Mouse (Mus musculus): ENCODE results near the gene Ociad1.

- TF ChIP-seq POLR2A (IDR thresholded peaks at IDR 0.05; ENCODE audit: insufficient read depth, low read length) (no peak), CTCF (IDR thresholded peaks at IDR 0.05; ENCODE audit: low read depth, low read length) (no peak)
These were observed 34.9 kb upstream of the Ociad1 start for GRCm38 (mm10) chr5:73257723-73258122.
